Mouse (Mus musculus): ENCODE measurements at regions not wholly inside any gene's neighbourhood (a gene's known extent, or its start where the extent isn't known, plus 50 kb on each side); places are given as distances from the start of the nearest gene placed in this dataset.

DNA sequence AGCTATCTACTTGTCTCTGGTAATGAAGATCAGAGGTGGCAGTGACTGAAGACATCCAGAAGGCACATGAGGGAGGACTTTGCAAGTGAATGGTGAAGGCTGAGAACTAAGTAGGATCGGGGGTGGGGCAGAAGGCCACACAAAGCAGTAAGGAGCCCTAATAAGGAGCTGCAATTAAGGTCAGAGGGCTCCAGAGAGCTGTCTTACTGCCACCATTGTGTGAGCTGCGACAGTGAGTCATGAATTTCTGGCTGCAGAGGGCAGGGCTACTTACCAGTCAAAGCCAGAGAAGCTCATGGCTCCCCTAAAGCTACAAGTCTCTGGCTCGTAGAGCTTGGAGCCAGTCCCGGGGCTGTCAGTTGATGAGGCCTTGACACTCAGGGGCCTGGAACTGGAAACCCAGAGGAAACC lies 172.1 kb downstream of the Shq1 start:
- Histone ChIP-seq H3K27me3 (ENCODE audit: control insufficient read depth, insufficient read depth, low read length) (no peaks in the 10 kb centered on the region), H3K27ac (ENCODE audit: low read depth, low read length) (no peak overlapping the region), H3K4me3 (ENCODE audit: low read depth, low read length) (no peak overlapping the region), H3K36me3 (ENCODE audit: control insufficient read depth, insufficient read depth, low read length) (no peaks in the 10 kb centered on the region), H3K9ac (ENCODE audit: low read length) (no peak overlapping the region), H3K4me1 (replicated peaks; ENCODE audit: control insufficient read depth, insufficient read depth, low read length) (peaks cover 2% of the 10 kb centered on the region; the same call in 1 of the 2 replicates), H3K9me3 (ENCODE audit: control insufficient read depth, low read length) (no peaks in the 10 kb centered on the region), H3K4me2 (ENCODE audit: low read depth, low read length, severe bottlenecking) (no peak overlapping the region)
- ATAC-seq (replicated peaks; ENCODE audit: low FRiP score) (no peak), DNase-seq (ENCODE audit: low spot score) (no peak)
- WGBS: 34% methylated on average over 4 of the region's 4 CpGs

- Histone ChIP-seq H3K4me1 (replicated peaks; ENCODE audit: control insufficient read depth, insufficient read depth, low read length) (peaks cover 2% of the 10 kb centered on the region; the same call in 1 of the 2 replicates), H3K4me2 (ENCODE audit: low read depth, low read length, severe bottlenecking) (no peak overlapping the region), H3K9me3 (ENCODE audit: control insufficient read depth, low read length) (no peaks in the 10 kb centered on the region), H3K36me3 (ENCODE audit: control insufficient read depth, insufficient read depth, low read length) (no peaks in the 10 kb centered on the region), H3K27ac (ENCODE audit: low read depth, low read length) (no peak overlapping the region), H3K4me3 (ENCODE audit: low read depth, low read length) (no peak overlapping the region), H3K9ac (ENCODE audit: low read length) (no peak overlapping the region), H3K27me3 (ENCODE audit: control insufficient read depth, insufficient read depth, low read length) (no peaks in the 10 kb centered on the region)
- ATAC-seq (replicated peaks; ENCODE audit: low FRiP score) (no peak), DNase-seq (ENCODE audit: low spot score) (no peak)
- WGBS: 75% methylated on average over 2 of the region's 2 CpGs
Observed at GRCm38 (mm10) chr6:100498126-100498525, 172.8 kb downstream of the Shq1 start.

DNA sequence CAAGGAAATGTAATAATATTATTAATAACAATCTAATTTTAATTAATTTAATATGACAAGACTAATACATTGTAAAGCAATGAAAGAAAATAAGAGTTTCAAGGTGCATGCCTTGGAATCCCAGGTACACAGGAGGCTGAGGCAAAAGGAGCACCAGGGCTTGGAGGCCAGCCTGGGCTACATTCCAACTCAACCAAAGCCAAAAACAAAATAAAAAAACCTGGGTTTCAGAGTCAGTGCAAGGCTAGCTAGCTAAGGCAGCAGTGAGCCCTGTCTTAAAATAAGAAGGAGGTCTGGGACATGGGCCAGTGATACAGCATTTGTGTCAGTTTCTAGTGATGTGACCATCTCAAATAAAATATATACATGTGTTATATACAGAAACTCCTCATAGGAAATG lies 174.8 kb downstream of the Shq1 start:
- H3K4me2 ChIP-seq (ENCODE audit: low read depth, low read length, severe bottlenecking): no peak overlapping the region
- no peaks in the 10 kb centered on the region for H3K9me3 ChIP-seq (ENCODE audit: control insufficient read depth, low read length)
- no peak for DNase-seq (ENCODE audit: low spot score)
- no peaks in the 10 kb centered on the region for H3K27me3 ChIP-seq (ENCODE audit: control insufficient read depth, insufficient read depth, low read length)
- no peaks in the 10 kb centered on the region for H3K36me3 ChIP-seq (ENCODE audit: control insufficient read depth, insufficient read depth, low read length)
- H3K4me3 ChIP-seq (ENCODE audit: low read depth, low read length): no peak overlapping the region
- H3K27ac ChIP-seq (ENCODE audit: low read depth, low read length): no peak overlapping the region
- no peak for ATAC-seq (replicated peaks; ENCODE audit: low FRiP score)
- H3K9ac ChIP-seq (ENCODE audit: low read length): no peak overlapping the region
- no peaks in the 10 kb centered on the region for H3K4me1 ChIP-seq (replicated peaks; ENCODE audit: control insufficient read depth, insufficient read depth, low read length)

- H3K4me1 ChIP-seq (replicated peaks; ENCODE audit: control insufficient read depth, insufficient read depth, low read length): no peaks in the 10 kb centered on the region
- WGBS: 67% methylated on average over 12 of the region's 12 CpGs
- ATAC-seq (replicated peaks; ENCODE audit: low FRiP score) (no peak; the same call in 1 of the 2 replicates), DNase-seq (ENCODE audit: low spot score) (no peak)
- H3K9ac ChIP-seq (ENCODE audit: low read length): no peak overlapping the region
- no peaks in the 10 kb centered on the region for H3K36me3 ChIP-seq (ENCODE audit: control insufficient read depth, insufficient read depth, low read length)
- no peak overlapping the region for H3K4me3 ChIP-seq (ENCODE audit: low read depth, low read length)
- H3K27ac ChIP-seq (ENCODE audit: low read depth, low read length): no peak overlapping the region
- no peaks in the 10 kb centered on the region for H3K9me3 ChIP-seq (ENCODE audit: control insufficient read depth, low read length)
- no peak overlapping the region for H3K4me2 ChIP-seq (ENCODE audit: low read depth, low read length, severe bottlenecking)
- H3K27me3 ChIP-seq (ENCODE audit: control insufficient read depth, insufficient read depth, low read length): no peaks in the 10 kb centered on the region
Observed at GRCm38 (mm10) chr6:100495131-100495530, 175.8 kb downstream of the Shq1 start.

- Histone ChIP-seq H3K4me1 (replicated peaks; ENCODE audit: control insufficient read depth, insufficient read depth, low read length) (no peaks in the 10 kb centered on the region), H3K4me3 (ENCODE audit: low read depth, low read length) (no peak overlapping the region), H3K9me3 (ENCODE audit: control insufficient read depth, low read length) (no peaks in the 10 kb centered on the region), H3K4me2 (ENCODE audit: low read depth, low read length, severe bottlenecking) (no peak overlapping the region), H3K27me3 (ENCODE audit: control insufficient read depth, insufficient read depth, low read length) (no peaks in the 10 kb centered on the region), H3K9ac (ENCODE audit: low read length) (no peak overlapping the region), H3K36me3 (ENCODE audit: control insufficient read depth, insufficient read depth, low read length) (no peaks in the 10 kb centered on the region), H3K27ac (ENCODE audit: low read depth, low read length) (no peak overlapping the region)
- DNase-seq (ENCODE audit: low spot score): no peak
- 70% methylated on average over 1 of the region's 1 CpGs for WGBS
- no peak for ATAC-seq (replicated peaks; ENCODE audit: low FRiP score)
Observed at GRCm38 (mm10) chr6:100493558-100493957, 177.4 kb downstream of the Shq1 start.

DNA sequence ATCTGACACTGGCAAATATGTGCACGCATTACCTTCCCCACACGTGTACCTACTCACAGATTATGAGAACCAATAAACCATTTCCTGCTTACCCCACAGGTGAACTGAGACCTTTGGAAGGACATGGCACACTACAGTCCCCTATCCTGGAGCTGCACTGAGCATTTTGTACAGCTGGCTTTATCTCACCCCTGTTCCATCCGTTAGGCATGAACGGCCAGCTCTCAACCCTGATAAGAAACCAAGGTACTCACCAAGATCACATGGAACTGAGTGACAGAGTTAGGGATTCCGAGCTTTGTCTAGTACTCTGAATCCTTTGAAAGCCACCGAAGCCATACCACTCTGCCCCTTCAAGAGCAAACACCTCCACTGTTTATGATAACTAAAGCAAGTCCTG lies 179.1 kb downstream of the Shq1 start:
- Histone ChIP-seq H3K9me3 (ENCODE audit: control insufficient read depth, low read length) (no peaks in the 10 kb centered on the region), H3K27me3 (ENCODE audit: control insufficient read depth, insufficient read depth, low read length) (no peaks in the 10 kb centered on the region), H3K4me2 (ENCODE audit: low read depth, low read length, severe bottlenecking) (no peak overlapping the region), H3K27ac (ENCODE audit: low read depth, low read length) (no peak overlapping the region), H3K9ac (ENCODE audit: low read length) (no peak overlapping the region), H3K4me1 (replicated peaks; ENCODE audit: control insufficient read depth, insufficient read depth, low read length) (no peaks in the 10 kb centered on the region), H3K36me3 (ENCODE audit: control insufficient read depth, insufficient read depth, low read length) (no peaks in the 10 kb centered on the region), H3K4me3 (ENCODE audit: low read depth, low read length) (no peak overlapping the region)
- ATAC-seq (replicated peaks; ENCODE audit: low FRiP score): no peak
- WGBS: 95% methylated on average over 6 of the region's 6 CpGs
- DNase-seq (ENCODE audit: low spot score): no peak

DNA sequence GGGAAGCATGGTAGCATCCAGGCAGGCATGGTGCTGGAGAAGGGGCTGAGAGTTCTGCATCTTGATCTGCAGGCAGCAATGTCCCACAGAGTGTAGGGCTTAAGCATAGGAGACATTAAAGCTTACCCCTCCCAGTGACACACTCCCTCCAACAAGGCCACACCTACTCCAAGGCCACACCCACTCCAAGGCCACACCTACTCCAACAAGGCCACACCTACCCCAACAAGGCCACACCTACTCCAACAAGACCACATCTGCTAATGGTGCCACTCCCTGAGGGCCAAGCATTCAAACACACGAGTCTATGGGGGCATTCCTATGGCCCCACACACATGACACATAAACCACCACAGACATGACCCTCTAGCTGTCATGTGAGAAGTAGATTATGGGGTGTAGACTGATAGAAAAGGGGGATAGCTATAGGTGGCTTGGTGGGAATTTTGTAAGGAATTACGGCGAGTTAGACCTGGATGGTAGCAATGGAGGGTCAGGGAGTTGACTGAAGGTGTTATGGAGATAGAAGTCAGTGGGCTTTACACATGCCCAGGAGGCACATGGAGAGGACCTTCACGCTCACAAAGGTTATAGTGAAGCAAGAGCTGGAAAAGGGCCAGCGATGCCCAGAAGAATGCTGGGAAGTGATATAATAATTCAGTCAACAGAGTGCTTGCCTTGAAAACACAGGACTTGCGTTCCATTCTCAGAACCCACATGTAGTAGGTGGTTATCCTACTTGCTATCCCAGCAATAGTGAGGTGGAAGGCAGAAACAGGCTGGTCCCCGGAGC lies 179.8 kb downstream of the Shq1 start:
- Histone ChIP-seq H3K9ac (ENCODE audit: low read length) (no peak overlapping the region), H3K4me2 (ENCODE audit: low read depth, low read length, severe bottlenecking) (no peak overlapping the region), H3K9me3 (ENCODE audit: control insufficient read depth, low read length) (no peaks in the 10 kb centered on the region), H3K4me1 (replicated peaks; ENCODE audit: control insufficient read depth, insufficient read depth, low read length) (no peaks in the 10 kb centered on the region), H3K27me3 (ENCODE audit: control insufficient read depth, insufficient read depth, low read length) (no peaks in the 10 kb centered on the region), H3K36me3 (ENCODE audit: control insufficient read depth, insufficient read depth, low read length) (no peaks in the 10 kb centered on the region), H3K27ac (ENCODE audit: low read depth, low read length) (no peak overlapping the region), H3K4me3 (ENCODE audit: low read depth, low read length) (no peak overlapping the region)
- DNase-seq (ENCODE audit: low spot score) (no peak), ATAC-seq (replicated peaks; ENCODE audit: low FRiP score) (no peak)
- WGBS: 94% methylated on average over 7 of the region's 7 CpGs

DNA sequence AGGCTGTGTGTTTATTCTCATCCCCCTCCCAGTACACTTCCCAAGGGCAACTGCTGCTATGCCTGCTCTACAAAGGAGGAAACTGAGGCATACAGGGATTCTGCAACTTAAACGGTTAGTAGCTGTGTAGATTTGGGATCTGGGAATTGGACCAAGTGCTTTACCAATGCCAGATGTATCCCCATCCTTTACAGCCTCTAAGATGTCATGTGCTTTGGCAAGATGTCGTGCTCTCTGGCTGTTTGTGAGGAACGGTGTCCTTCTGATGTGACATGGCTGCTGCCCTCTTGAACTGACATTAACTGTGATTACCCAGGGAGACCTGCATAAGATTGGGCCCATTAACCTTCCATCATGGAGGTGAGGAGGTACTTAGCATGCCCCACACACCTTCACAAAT lies 187.1 kb downstream of the Shq1 start:
- H3K9ac ChIP-seq (ENCODE audit: low read length): no peak overlapping the region
- ATAC-seq (replicated peaks; ENCODE audit: low FRiP score): no peak
- peaks cover 6% of the 10 kb centered on the region; the same call in 1 of the 2 replicates for H3K9me3 ChIP-seq (ENCODE audit: control insufficient read depth, low read length)
- H3K4me2 ChIP-seq (ENCODE audit: low read depth, low read length, severe bottlenecking): no peak overlapping the region
- H3K36me3 ChIP-seq (ENCODE audit: control insufficient read depth, insufficient read depth, low read length): no peaks in the 10 kb centered on the region
- H3K4me3 ChIP-seq (ENCODE audit: low read depth, low read length): no peak overlapping the region
- no peaks in the 10 kb centered on the region for H3K27me3 ChIP-seq (ENCODE audit: control insufficient read depth, insufficient read depth, low read length)
- no peak overlapping the region for H3K27ac ChIP-seq (ENCODE audit: low read depth, low read length)
- no peaks in the 10 kb centered on the region for H3K4me1 ChIP-seq (replicated peaks; ENCODE audit: control insufficient read depth, insufficient read depth, low read length)
- 84% methylated on average over 3 of the region's 3 CpGs for WGBS
- DNase-seq (ENCODE audit: low spot score): no peak

All from forebrain, embryonic 11.5 days (tissue).